Mouse (Mus musculus): Measurements from ENCODE around the gene Trmt112. TPM values are rescaled to one million over a fixed set of nuclear protein-coding genes. Genes with fewer than 3 reads are reported as not detected.

Trmt112 gene
- polyA plus RNA-seq, 1 experiment from 2014 or later = 173 TPM

GRCm38 (mm10) chr19:6952712-6953037, 43.2 kb downstream of the Trmt112 start:
- DNase-seq (ENCODE audit: low spot score) (no peak), ATAC-seq (ENCODE audit: insufficient number of reproducible peaks, low FRiP score, low TSS enrichment, low read depth) (no peak)
- WGBS = 11% methylated on average over 3 of the region's 3 CpGs
- no peaks in the 10 kb centered on the region for H3K9me3 ChIP-seq (ENCODE audit: control insufficient read depth, low read length)
- H3K4me2 ChIP-seq (ENCODE audit: low read depth, severe bottlenecking) = peak overlapping the region; percentile 79
- no peaks in the 10 kb centered on the region for H3K27me3 ChIP-seq (ENCODE audit: control insufficient read depth, insufficient read depth, low read length)
- H3K27ac ChIP-seq (replicated peaks; ENCODE audit: low read depth, low read length) = no peak overlapping the region; the same call in 1 of the 2 replicates
- peaks cover 9% of the 10 kb centered on the region; the same call in 1 of the 2 replicates for H3K4me1 ChIP-seq (ENCODE audit: control insufficient read depth, insufficient read depth, low read length)
- no peak overlapping the region; the same call in 1 of the 2 replicates for H3K9ac ChIP-seq (ENCODE audit: low read length)
- H3K36me3 ChIP-seq (ENCODE audit: control insufficient read depth, insufficient read depth, low read length) = peaks cover 5% of the 10 kb centered on the region; the same call in 1 of the 2 replicates
- peak overlapping the region; percentile 63; the same call in 1 of the 2 replicates for H3K4me3 ChIP-seq (ENCODE audit: low read depth, low read length)

GRCm38 (mm10) chr19:6954046-6954445, 44.5 kb downstream of the Trmt112 start:
- DNase-seq (ENCODE audit: low spot score) = peak; percentile 39
- peaks cover 9% of the 10 kb centered on the region; the same call in 1 of the 2 replicates for H3K4me1 ChIP-seq (ENCODE audit: control insufficient read depth, insufficient read depth, low read length)

DNA sequence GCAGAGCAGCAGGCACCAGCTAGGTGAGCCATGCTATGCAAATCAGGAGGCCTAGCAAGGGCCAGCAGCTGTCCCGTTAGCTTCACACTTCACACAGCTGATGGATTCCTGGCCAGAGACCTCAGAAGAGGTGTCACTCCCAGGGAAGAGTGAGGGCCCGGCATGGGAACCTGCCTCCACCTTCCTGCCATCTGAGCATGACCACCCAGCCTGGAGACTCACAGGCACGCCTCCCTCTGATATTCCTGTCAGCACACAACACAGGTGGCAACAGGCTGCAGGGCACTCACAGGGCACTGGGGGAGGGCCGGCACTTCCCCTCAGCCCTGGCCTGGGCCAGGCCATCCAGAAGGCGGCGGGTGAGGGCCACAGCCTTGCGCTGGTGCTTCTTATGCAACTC, 45.9 kb downstream of the Trmt112 start:
- no peak overlapping the region for H3K27ac ChIP-seq (replicated peaks; ENCODE audit: low read depth, low read length)
- no peaks in the 10 kb centered on the region for H3K27me3 ChIP-seq (ENCODE audit: control insufficient read depth, insufficient read depth, low read length)
- H3K9me3 ChIP-seq (ENCODE audit: control insufficient read depth, low read length) = no peaks in the 10 kb centered on the region
- no peak overlapping the region for H3K9ac ChIP-seq (ENCODE audit: low read length)
- no peak overlapping the region for H3K4me2 ChIP-seq (ENCODE audit: low read depth, severe bottlenecking)
- DNase-seq (ENCODE audit: low spot score) (no peak), ATAC-seq (ENCODE audit: insufficient number of reproducible peaks, low FRiP score, low TSS enrichment, low read depth) (no peak)
- 67% methylated on average over 7 of the region's 7 CpGs for WGBS
- peaks cover 5% of the 10 kb centered on the region; the same call in 1 of the 2 replicates for H3K36me3 ChIP-seq (ENCODE audit: control insufficient read depth, insufficient read depth, low read length)
- peaks cover 9% of the 10 kb centered on the region; the same call in 1 of the 2 replicates for H3K4me1 ChIP-seq (ENCODE audit: control insufficient read depth, insufficient read depth, low read length)
- H3K4me3 ChIP-seq (ENCODE audit: low read depth, low read length) = no peak overlapping the region

More at GRCm38 (mm10) chr19:6954046-6954445, 44.5 kb downstream of the Trmt112 start:
- H3K9me3 ChIP-seq (ENCODE audit: control insufficient read depth, low read length) = no peaks in the 10 kb centered on the region
- H3K9ac ChIP-seq (ENCODE audit: low read length) = no peak overlapping the region
- no peaks in the 10 kb centered on the region for H3K27me3 ChIP-seq (ENCODE audit: control insufficient read depth, insufficient read depth, low read length)
- WGBS = 55% methylated on average over 9 of the region's 9 CpGs
- 0 out of 2 replicates have a peak overlapping the region, but pooled peaks have one; percentile 2 for H3K4me2 ChIP-seq (ENCODE audit: low read depth, severe bottlenecking)
- peaks cover 5% of the 10 kb centered on the region; the same call in 1 of the 2 replicates for H3K36me3 ChIP-seq (ENCODE audit: control insufficient read depth, insufficient read depth, low read length)
- no peak for ATAC-seq (ENCODE audit: insufficient number of reproducible peaks, low FRiP score, low TSS enrichment, low read depth)
- H3K4me3 ChIP-seq (ENCODE audit: low read depth, low read length) = no peak overlapping the region
- no peak overlapping the region for H3K27ac ChIP-seq (replicated peaks; ENCODE audit: low read depth, low read length)

- Histone ChIP-seq H3K9me3 (ENCODE audit: control insufficient read depth, low read length) (no peaks in the 10 kb centered on the region), H3K4me2 (ENCODE audit: low read depth, severe bottlenecking) (no peak overlapping the region), H3K27me3 (ENCODE audit: control insufficient read depth, insufficient read depth, low read length) (no peaks in the 10 kb centered on the region), H3K9ac (ENCODE audit: low read length) (no peak overlapping the region), H3K4me3 (ENCODE audit: low read depth, low read length) (no peak overlapping the region), H3K36me3 (ENCODE audit: control insufficient read depth, insufficient read depth, low read length) (peaks cover 5% of the 10 kb centered on the region; the same call in 1 of the 2 replicates), H3K4me1 (ENCODE audit: control insufficient read depth, insufficient read depth, low read length) (peaks cover 9% of the 10 kb centered on the region; the same call in 1 of the 2 replicates), H3K27ac (replicated peaks; ENCODE audit: low read depth, low read length) (no peak overlapping the region)
- WGBS = 85% methylated on average over 10 of the region's 10 CpGs
- no peak for ATAC-seq (ENCODE audit: insufficient number of reproducible peaks, low FRiP score, low TSS enrichment, low read depth)
- no peak for DNase-seq (ENCODE audit: low spot score)
These were observed 47.0 kb downstream of the Trmt112 start for GRCm38 (mm10) chr19:6956461-6956860.

Small RNA genes within 50 kb of the gene (microRNA-seq; reads per million reads assigned to microRNA genes)
- 0.92 reads per million for gene Mir6990

Other genes with a start within 250 kb of the Trmt112 start
- gene Rps6ka4, start 69.1 kb upstream of the Trmt112 start, polyA plus RNA-seq (2014; fragmentation: Nextera tagmentation; extraction: Ambion mirVana) = 4.2 and 4.6 TPM in 2 replicates
- 0.11 and 0.16 TPM in 2 replicates for gene Ccdc88b, start 51.5 kb upstream of the Trmt112 start, polyA plus RNA-seq (2014; fragmentation: Nextera tagmentation; extraction: Ambion mirVana)
- 74.7 and 90.5 TPM in 2 replicates for gene Prdx5, start 408 bp downstream of the Trmt112 start, polyA plus RNA-seq (2014; fragmentation: Nextera tagmentation; extraction: Ambion mirVana)
- 1.9 and 3.3 TPM in 2 replicates for gene Esrra, start 12.1 kb downstream of the Trmt112 start, polyA plus RNA-seq (2014; fragmentation: Nextera tagmentation; extraction: Ambion mirVana)
- 0.71 and 1.3 TPM in 2 replicates for gene Catsperz, start 15.7 kb downstream of the Trmt112 start, polyA plus RNA-seq (2014; fragmentation: Nextera tagmentation; extraction: Ambion mirVana)
- gene Kcnk4, start 24.8 kb downstream of the Trmt112 start, polyA plus RNA-seq (2014; fragmentation: Nextera tagmentation; extraction: Ambion mirVana) = 0.24 and 0.31 TPM in 2 replicates
- 50.2 and 51.7 TPM in 2 replicates for gene Bad, start 32.2 kb downstream of the Trmt112 start, polyA plus RNA-seq (2014; fragmentation: Nextera tagmentation; extraction: Ambion mirVana)
- gene Gpr137, start 32.8 kb downstream of the Trmt112 start, polyA plus RNA-seq (2014; fragmentation: Nextera tagmentation; extraction: Ambion mirVana) = 19.1 and 22.6 TPM in 2 replicates
- 282 and 293 TPM in 2 replicates for gene Ppp1r14b, start 65.3 kb downstream of the Trmt112 start, polyA plus RNA-seq (2014; fragmentation: Nextera tagmentation; extraction: Ambion mirVana)
- 24.4 and 27.7 TPM in 2 replicates for gene Plcb3, start 66.8 kb downstream of the Trmt112 start, polyA plus RNA-seq (2014; fragmentation: Nextera tagmentation; extraction: Ambion mirVana)
- gene Fkbp2, start 70.8 kb downstream of the Trmt112 start, polyA plus RNA-seq (2014; fragmentation: Nextera tagmentation; extraction: Ambion mirVana) = 70.9 and 72.7 TPM in 2 replicates
- 37.1 and 38.7 TPM in 2 replicates for gene Vegfb, start 78.0 kb downstream of the Trmt112 start, polyA plus RNA-seq (2014; fragmentation: Nextera tagmentation; extraction: Ambion mirVana)
- 15.0 and 20.7 TPM in 2 replicates for gene Dnajc4, start 82.9 kb downstream of the Trmt112 start, polyA plus RNA-seq (2014; fragmentation: Nextera tagmentation; extraction: Ambion mirVana)
- gene Nudt22, start 86.4 kb downstream of the Trmt112 start, polyA plus RNA-seq (2014; fragmentation: Nextera tagmentation; extraction: Ambion mirVana) = 18.3 and 22.3 TPM in 2 replicates
- gene Trpt1, start 86.4 kb downstream of the Trmt112 start, polyA plus RNA-seq (2014; fragmentation: Nextera tagmentation; extraction: Ambion mirVana) = 8.9 and 9.7 TPM in 2 replicates
- gene Fermt3, start 109.8 kb downstream of the Trmt112 start, polyA plus RNA-seq (2014; fragmentation: Nextera tagmentation; extraction: Ambion mirVana) = 7.1 and 7.3 TPM in 2 replicates
- gene Stip1, start 130.3 kb downstream of the Trmt112 start, polyA plus RNA-seq (2014; fragmentation: Nextera tagmentation; extraction: Ambion mirVana) = 448 and 453 TPM in 2 replicates
- 4.1 and 5.8 TPM in 2 replicates for gene Macrod1, start 147.1 kb downstream of the Trmt112 start, polyA plus RNA-seq (2014; fragmentation: Nextera tagmentation; extraction: Ambion mirVana)
- 3.0 and 3.9 TPM in 2 replicates for gene Flrt1, start 196.0 kb downstream of the Trmt112 start, polyA plus RNA-seq (2014; fragmentation: Nextera tagmentation; extraction: Ambion mirVana)